Mouse (Mus musculus): Measurements from ENCODE around the gene Lat2. TPM values are rescaled to one million over a fixed set of nuclear protein-coding genes. Genes with fewer than 3 reads are reported as not detected.
"Not testable (repeated sequence)": the region's sequence is repeated elsewhere in the genome, so short reads cannot be mapped to it uniquely, and the experiment has no call there.

The Lat2 gene
- 43.8 and 50.9 TPM in 2 replicates for total RNA-seq (2014; fragmentation: Nextera tagmentation)
- 34.0 TPM in 2 replicates for total RNA-seq (2017)

DNA sequence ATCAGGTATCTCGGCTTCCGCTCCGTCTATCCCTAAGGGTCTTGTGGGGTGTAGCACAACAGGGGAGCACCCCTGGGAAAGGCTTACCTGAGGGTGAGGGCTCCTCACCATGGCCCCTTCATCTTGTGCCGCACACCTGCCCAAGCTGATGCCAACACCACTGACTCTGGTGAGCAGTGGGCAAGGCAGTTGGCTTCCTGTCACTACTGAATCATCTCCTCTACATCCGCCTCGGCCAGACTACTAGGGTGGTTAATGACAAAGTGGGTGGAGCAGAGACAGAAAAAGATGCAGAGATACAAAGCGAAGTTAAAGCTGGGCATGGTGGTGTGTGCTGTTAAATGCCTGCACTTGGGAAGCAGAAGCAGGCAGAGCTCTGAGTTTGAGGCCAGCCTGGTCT, at the start of gene Lat2:
Gene Lat2, minus strand, starts transcription at position 224 of the 400 bp plus-strand sequence.
- peak; percentile 36 for ATAC-seq (replicated peaks; ENCODE audit: poor library complexity, severe bottlenecking)

DNA sequence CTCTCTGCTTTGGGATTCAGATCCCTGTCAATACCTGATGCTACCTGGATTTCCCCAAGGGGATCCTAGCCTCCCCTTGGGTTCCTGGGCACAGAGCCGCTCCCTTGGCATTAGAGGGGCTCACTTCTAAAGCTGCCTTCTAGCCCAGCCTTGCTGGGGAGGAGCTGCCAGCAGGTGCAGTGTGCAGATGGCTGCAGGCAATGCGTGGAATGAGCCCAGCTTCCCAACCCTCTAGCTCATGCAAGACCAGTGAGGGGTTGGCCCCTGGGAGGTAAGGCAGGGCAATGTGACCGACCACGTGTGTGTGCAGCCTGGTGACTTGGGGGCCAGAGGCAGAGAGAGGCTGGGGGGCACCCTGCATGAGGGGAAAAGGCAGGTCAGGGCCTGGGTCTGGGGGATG, 41.9 kb upstream of the Lat2 start:
- ATAC-seq (replicated peaks; ENCODE audit: poor library complexity, severe bottlenecking) = no peak

DNA sequence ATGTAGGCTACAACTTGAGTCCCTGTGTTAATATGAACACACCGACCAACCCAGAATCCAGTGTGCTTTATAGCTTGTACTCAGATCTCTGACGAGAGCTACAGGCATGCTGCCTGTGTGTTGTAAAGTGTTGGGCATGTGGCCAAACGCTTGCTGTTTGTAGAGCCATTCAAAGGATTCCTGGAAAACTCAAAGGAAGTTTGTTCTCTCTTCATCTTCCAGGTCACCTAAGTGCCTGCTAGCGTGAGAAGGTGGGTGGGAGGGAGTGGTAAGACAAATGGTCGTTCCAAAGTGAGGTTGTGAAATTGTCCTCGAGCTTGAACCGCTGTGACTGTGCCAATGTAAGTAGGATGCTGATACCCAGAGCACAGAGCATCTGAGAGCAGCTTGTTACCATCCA, 37.2 kb upstream of the Lat2 start:
- no peak for ATAC-seq (replicated peaks; ENCODE audit: poor library complexity, severe bottlenecking)

DNA sequence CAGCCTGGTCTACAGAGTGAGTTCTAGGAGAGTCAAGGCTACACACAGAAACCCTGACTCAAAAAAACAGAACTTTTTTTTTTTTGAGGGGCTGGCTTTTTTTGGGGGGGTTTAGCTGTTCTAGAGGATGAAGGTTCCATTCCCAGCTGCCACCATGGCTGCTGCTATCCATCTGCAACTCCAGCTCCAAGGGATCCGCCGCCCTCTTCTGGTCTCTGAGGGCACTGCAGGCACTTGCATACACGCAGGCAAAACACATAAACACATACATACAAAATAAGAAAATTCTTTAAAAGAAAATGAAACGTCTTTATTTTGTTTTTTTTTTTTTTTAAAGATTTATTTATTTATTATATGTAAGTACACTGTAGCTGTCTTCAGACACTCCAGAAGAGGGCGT, 36.1 kb upstream of the Lat2 start:
- peak; percentile 93 for ATAC-seq (replicated peaks; ENCODE audit: poor library complexity, severe bottlenecking)

DNA sequence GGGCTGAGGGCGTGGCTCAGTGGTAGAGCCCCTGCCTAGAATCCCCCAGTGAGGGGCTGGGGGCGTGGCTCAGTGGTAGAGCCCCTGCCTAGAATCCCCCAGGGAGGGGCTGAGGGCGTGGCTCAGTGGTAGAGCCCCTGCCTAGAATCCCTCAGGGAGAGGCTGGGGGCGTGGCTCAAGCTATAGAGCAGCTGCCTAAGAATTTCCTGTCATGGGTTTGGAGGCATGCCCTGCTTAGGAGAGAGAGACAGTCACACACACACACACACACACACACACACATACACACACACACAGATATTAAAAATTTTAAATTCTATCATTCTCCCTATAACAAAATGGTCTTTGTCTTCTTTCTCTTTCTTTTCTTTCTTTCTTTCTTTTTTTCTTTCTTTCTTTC, 34.2 kb upstream of the Lat2 start:
- not testable (repeated sequence) for ATAC-seq (replicated peaks; ENCODE audit: poor library complexity, severe bottlenecking)

DNA sequence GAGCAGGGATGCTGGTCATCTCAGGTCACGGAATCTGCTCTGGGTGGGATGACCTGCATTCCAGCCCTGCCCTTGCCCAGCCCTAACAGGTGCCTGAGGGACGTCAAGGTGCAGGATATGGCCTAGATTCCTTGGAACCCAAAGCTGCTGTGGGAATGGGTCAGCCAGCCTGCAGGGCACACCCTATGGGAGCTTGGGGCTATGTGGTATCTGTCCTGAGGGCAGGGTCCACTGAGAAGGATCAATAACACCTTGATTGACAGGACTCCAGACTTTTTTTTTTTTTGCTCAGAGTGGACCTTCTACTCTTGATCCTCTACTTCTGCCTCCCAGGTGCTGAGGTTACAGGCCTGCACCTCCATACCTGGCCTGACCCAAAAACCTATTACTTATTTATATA, 32.6 kb upstream of the Lat2 start:
- no peak for ATAC-seq (replicated peaks; ENCODE audit: poor library complexity, severe bottlenecking)

DNA sequence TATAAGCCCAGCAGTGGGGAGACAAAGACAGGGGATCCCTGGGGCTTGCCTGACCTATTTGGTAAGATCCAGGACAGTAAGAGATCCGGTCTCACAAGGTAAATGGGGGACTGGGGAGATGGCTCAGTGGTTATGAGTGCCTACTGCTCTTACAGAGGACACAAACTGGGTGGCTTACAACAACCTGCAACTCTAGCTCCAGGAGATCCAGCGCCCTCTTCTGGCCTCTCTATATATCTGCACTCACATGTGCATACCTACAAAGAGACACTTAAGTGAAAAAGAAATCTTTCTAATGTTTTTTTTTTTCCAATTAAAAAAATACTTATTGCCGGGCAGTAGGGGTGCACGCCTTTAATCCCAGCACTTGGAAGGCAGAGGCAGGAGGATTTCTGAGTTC, 31.6 kb upstream of the Lat2 start:
- no peak for ATAC-seq (replicated peaks; ENCODE audit: poor library complexity, severe bottlenecking)

DNA sequence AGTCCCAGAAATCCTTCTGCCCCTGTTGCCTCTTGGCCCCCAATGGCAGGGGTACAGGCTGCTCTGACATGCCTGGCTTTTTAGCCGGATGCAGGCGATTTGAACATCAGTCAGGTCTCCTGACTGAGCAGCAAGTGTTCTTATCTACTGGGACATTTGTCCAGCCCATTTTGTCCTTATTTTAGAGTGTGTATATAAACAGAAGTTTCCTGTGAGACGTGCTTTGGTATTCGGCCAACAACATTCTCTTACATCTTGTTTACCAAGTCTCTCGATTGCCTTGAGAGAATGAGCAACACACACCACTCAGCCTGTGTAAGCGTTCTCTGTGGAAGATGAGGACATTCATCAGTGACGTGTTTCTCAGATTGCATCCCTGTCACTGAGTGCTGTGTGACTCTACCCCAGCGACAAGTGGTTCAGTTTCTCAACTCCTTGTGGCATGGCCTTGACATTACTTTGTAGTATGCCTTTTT, 29.9 kb upstream of the Lat2 start:
- ATAC-seq (replicated peaks; ENCODE audit: poor library complexity, severe bottlenecking) = no peak

DNA sequence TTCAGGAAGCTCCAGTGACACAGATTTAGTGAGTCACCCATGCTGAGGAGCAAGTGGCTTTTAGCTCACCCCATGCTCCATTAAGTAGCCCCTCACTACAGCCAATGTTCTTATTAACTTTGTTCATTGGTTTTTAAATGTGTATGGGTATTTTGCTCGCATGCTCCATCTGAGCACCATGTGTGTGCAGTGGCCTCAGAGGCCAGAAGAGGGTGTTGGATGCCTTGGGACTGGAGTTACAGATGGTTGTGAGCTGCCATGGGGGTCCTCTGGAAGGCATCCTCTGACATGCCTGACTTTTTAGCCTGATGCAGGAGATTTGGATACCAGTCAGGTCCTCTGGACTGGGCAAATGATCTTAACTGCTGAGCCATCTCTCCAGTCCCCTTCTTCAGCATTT, 29.3 kb upstream of the Lat2 start:
- no peak for ATAC-seq (replicated peaks; ENCODE audit: poor library complexity, severe bottlenecking)

DNA sequence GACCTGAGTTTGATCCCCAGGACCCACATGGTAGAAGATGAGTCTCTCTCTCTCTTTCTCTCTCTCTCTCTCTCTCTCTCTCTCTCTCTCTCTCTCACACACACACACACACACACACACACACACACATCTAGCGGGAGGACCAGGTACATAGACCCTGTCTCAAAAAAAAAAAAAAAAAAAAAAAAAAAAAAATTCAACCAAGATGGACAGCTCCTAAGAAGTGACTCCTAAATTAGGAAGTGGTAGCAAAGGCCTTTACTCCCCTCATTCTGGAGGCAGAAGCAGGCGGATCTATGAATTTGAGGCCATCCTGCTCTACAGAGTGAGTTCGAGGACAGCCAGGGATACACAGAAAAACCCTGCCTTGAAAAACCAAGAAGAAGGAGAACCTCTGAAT, 25.5 kb upstream of the Lat2 start:
- ATAC-seq (replicated peaks; ENCODE audit: poor library complexity, severe bottlenecking) = no peak

DNA sequence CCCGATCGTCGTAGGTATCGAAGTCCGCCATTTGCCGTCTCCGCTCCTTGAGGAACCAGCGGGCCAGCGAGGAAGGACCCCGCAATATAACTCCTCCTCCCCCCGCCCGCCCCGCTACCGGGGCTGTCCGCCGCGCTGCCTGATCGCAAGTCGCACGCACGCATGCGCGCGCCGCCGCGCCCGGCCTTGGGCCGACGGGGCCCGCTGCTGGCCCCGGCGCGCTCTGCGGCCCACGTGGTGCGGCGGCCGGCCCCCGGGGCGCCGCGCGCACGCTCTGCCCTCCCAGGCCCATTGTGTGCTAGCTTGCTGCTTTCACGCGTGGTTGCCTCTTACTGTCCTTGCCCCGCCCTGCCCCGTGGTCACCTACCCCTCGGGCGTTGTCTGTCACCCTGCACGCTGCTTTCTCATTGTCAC, 24.5 kb upstream of the Lat2 start, which contains the start of gene Eif4h:
Gene Eif4h, minus strand, starts transcription at position 222 of the 414 bp plus-strand sequence.
- peak; percentile 90 for ATAC-seq (replicated peaks; ENCODE audit: poor library complexity, severe bottlenecking)

DNA sequence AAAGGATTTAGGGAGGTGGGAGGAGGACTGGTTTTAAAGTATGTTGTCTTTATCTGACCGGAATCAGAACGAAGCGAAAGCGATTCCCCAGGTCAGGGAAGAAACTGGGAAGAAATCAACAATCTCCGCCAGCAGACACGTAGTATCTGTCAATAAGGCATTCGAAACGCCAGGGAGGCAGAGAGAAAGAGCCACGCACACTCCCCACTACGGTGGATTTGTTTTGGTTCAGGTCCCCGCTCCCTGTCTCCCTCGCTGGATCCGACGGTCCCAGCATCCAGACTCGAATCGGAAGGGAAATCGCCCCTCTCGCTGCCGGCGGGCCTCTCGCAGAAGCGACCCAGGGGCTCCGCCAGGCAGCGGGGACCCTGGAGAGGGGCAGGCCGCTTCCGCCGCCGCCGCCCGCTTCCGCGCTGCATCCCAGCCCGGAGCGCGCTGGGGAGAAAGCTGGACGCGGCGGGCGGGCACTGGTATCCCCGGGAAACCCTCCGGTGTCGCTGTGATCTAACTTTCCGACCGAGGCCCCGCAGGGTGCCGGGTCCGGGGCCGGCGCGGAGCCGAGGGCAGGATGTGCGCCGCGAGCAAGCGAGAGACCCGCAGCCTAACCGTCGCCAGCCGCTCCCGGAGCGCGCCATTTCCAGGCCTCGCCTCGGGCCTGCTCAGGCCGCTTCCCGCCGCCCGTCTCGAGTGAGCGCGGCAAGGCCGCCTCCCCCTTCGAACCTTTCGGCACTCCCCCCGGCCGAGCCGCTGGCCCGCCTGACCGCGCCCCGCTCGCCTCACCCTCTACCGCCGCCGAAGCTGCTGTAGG, 23.8 kb upstream of the Lat2 start:
- ATAC-seq (replicated peaks; ENCODE audit: poor library complexity, severe bottlenecking) = peak; percentile 7; the same call in 1 of the 2 replicates

DNA sequence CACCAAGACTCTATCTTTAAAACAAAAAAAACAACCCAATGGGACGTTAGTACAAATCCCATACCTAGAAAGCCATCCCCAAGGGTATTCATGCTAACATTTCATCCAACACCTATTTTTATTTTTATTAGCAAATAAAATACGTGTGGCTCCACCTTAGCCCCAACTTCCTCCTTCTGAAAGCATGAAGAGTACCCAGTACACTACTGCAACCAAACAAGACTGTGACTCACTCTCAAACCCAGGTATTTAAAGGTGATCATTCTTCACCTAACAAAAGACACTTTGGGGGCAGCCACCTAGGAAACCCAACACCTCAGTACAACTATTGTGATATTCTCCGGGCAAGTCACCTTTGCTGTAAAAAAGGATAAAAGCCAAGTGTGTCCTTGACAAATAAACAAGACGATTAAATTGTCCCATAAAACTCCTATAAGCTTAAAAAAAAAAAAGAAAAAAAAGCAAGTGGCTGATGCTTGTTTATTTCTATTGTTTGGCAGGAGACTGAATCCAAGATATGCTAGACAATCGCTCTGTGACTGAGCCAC, 23.1 kb upstream of the Lat2 start:
- no peak for ATAC-seq (replicated peaks; ENCODE audit: poor library complexity, severe bottlenecking)

DNA sequence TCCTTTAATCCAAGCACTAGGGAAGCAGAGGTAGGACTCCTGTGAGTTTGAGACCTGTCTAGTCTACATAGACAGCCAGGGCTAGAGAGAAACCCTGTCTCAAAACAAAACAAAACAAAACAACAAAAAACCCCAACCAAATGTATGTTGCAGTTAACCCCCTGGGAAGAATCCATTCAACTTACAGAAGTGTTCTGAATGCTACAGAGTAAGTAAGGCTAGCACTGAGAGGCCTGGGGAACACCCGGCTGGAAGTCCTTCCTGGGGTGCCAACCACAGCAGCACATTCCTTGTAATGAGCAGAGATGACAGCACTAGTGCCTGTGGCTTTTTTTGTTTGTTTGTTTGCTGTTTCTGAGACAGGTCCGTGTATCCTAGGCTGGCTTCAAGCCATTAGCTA, 18.0 kb upstream of the Lat2 start:
- ATAC-seq (replicated peaks; ENCODE audit: poor library complexity, severe bottlenecking) = no peak

DNA sequence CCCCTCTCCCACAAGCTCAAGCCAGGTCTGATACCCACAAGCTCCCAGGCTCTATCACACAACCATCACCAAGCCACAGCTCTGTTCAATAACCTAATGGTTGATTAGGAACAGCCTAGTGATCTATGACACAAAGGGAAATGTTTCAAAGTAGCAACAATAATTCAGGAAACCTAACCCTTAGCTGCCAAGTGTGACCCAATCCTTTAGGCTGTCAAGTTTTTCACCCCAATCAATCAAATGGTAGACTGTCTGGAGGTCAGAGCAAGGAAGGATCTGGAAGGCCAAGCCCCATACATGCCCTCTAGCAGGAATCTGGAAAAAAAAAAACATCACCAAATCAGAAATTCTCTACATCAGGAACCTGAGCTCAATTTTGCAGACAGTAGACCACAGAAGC, 16.0 kb upstream of the Lat2 start:
- no peak for ATAC-seq (replicated peaks; ENCODE audit: poor library complexity, severe bottlenecking)

DNA sequence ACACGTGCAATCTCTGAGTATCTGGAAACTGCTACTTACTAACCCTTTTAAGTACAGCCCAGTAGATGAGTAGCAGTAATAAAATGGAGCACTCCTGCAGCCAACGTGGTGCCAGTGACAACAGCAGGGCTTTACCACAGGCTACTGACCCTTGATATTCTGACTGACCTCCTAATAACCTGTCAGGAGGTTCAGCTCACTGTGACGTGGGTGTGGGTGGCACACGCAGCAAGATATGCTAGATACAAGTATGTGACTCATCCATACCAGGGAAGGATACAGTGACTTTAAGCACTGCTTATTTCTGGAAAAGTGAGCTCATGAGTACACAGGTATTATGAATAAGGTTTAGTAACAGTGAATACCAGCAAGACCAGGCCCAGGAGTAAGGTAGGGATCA, 14.7 kb upstream of the Lat2 start:
- ATAC-seq (replicated peaks; ENCODE audit: poor library complexity, severe bottlenecking) = no peak

DNA sequence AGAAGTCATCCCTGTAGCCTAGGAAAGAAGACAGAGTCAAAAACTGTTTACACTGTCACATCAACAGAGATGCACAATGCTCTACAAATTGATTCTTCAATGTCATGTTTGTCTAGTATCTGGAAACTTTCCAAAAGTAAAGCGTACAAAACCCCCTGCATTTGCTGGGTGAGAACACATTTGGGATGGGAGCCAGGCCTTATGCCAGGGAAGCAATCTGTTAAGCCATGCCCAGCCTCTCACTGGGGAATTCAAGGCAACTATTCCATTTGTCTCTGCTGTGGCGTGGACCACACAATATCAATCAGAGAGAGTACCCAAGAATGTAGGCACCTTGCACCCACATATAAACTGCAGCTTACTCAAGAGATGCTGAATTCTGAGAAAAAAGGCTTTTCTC, 7.2 kb upstream of the Lat2 start:
- no peak for ATAC-seq (replicated peaks; ENCODE audit: poor library complexity, severe bottlenecking)

DNA sequence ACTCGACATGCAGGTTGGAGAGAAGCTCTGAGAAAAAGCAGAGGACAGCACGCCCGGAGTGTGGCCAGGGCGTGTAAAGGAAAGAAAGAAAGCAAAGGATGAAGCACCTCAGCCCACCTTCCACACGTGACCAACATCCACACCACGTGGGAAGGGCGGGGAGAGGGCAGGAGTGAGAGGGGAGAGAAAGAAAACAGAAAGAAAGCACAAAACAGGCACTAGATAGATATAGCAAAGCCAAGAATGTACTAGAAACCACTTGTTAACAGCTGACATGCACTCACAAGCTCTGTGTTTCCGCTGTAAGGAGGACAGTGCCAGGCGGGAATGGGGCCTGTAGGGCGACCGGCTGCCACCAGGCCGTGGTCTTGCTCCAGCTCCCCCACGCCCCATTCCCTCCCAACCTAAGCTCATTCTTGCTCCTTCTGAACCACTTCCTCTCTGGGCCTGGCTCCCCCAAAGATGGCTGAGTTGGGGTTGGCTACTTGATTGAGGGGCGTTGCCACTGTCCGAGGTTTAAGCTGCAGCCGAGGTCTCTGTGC, 6.3 kb upstream of the Lat2 start:
- ATAC-seq (replicated peaks; ENCODE audit: poor library complexity, severe bottlenecking) = peak; percentile 37

DNA sequence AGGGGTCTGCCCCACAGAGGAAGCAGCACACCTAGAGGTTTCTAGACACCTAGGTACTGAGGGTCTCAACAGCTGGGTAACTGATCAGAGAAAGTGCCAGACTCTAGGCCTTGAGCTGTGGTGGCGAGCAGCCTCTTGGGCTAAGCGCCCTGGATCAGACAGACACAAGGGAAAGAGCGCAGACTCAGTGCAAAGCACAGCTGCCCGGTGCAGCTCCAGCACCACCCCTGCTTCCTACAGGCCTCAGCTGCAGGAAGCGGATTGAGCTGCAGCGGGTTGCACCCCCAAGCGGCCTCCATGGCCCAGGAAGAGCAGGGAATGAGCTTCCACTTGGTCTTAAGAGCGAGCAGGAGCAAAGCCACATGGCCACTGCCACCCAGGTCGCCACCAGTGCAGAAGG, 5.6 kb upstream of the Lat2 start:
- no peak for ATAC-seq (replicated peaks; ENCODE audit: poor library complexity, severe bottlenecking)

DNA sequence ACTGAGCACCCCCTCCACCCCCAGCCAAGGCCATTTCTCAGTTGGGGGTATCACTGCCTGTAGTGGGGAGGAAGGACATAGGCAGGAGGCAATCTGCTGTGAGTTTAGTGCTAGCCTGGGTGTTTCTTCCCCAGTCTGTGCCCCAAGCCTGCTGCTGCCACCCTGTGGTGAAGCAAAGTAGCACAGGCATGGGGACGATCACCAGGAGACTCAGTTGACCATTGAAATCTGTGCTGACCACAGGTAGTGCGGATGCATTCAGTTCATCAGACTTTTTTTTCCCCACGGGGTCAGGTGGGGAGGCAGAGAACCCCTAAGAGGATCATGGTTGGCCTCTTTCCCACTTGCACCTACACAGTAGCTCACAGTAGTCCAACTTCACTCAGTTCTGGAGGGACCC, 2.2 kb upstream of the Lat2 start:
- peak; percentile 40 for ATAC-seq (replicated peaks; ENCODE audit: poor library complexity, severe bottlenecking)

DNA sequence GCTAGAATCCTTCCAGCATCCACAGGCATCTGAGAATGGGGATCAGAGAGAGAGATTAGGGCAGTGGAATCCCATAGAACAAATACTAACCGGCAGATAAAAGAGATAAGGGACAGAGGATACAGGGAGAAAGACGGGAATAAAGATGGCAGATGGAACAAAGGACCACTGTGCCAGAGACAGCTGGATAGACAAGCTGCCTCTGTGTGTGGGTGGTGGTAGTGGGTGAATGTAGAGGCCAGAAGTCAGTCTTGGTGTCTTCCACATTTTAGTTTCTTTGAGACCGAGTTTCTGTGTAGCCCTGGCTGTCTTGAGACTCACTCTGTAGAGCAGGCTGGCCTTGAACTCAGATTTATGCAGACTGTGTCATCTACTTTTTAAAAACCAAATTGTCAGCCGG, 955 bp upstream of the Lat2 start:
- ATAC-seq (replicated peaks; ENCODE audit: poor library complexity, severe bottlenecking) = no peak; the same call in 1 of the 2 replicates

DNA sequence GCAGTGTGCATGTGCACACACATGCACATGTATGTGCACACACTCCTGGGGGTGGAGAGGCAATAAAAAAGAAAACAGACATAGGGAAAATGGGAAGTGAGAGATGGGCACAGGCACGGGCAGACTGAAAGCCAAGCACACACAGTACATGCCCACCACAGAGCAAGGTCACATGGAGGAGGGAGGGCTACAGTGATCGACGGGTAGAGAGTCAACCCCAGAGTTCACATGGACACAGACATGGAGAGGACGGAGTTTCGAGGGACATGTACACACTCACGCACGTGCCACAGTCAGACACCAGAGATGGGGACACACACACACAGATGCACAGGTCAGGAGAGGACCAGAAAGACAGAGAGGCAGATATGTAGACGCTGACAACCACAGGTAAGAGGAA, 555 bp upstream of the Lat2 start:
- ATAC-seq (replicated peaks; ENCODE audit: poor library complexity, severe bottlenecking) = peak; percentile 53
